Mouse (Mus musculus) left cerebral cortex, postnatal 4 days (tissue): ENCODE measurements around the gene Ercc2. TPM values are rescaled to one million over a fixed set of nuclear protein-coding genes. Genes with fewer than 3 reads are reported as not detected.

Experiments
- DNase-seq: peaks from one replicate; pipeline ENCODE4 v3.0.0-alpha.2; 2022
- intact Hi-C: fragments of 180-260 bp; cut with DNase I; formaldehyde crosslinking; loops from one replicate; pipeline ENCODE4 v1.15.1; 2025
- total RNA-seq, 2 experiments: library from RNA; stranded (reverse); gene quantifications; 2 replicates each; pipeline ENCODE4 v1.2.3; 2021

Gene Ercc2
- 10 to 100 TPM; 46.1 to 62.8 TPM for total RNA-seq

GRCm38 (mm10) chr7:19381377-19382165 lies at the start of gene Ercc2:
TSS of gene Ercc2 (plus strand) at chr7:19382010.
- intact Hi-C loops = no loop called here
- peak; percentile 99 for DNase-seq

GRCm38 (mm10) chr7:19332709-19333352 lies 49.0 kb upstream of the Ercc2 start:
- DNase-seq = peak; percentile 51
- intact Hi-C loops = no loop called here

- intact Hi-C loops = no loop called here
- no peak for DNase-seq
Measured at GRCm38 (mm10) chr7:19335583-19335982, 46.2 kb upstream of the Ercc2 start.

- intact Hi-C loops = no loop called here
- DNase-seq = no peak
Measured at GRCm38 (mm10) chr7:19337122-19337521, 44.7 kb upstream of the Ercc2 start.

- intact Hi-C loops = no loop called here
- DNase-seq = no peak
Measured at GRCm38 (mm10) chr7:19338060-19338459, 43.8 kb upstream of the Ercc2 start.

GRCm38 (mm10) chr7:19338596-19338995 lies 43.2 kb upstream of the Ercc2 start:
- intact Hi-C loops = no loop called here
- DNase-seq = no peak

GRCm38 (mm10) chr7:19341250-19341649 lies 40.6 kb upstream of the Ercc2 start:
- intact Hi-C loops = no loop called here
- DNase-seq = no peak

- intact Hi-C loops = loop anchor here (2.0 kb wide), 1 partner anchor 41 kb away; no protein-coding TSS in a partner anchor
- DNase-seq = no peak
Measured at GRCm38 (mm10) chr7:19341761-19342409, 39.9 kb upstream of the Ercc2 start.

- peak; percentile 86 for DNase-seq
- intact Hi-C loops = loop anchor here (2.0 kb wide), 1 partner anchor 42 kb away; no protein-coding TSS in a partner anchor
Measured at GRCm38 (mm10) chr7:19342481-19343027, 39.3 kb upstream of the Ercc2 start.

- peak; percentile 69 for DNase-seq
- intact Hi-C loops = loop anchor here (2.0 kb wide), 1 partner anchor 43 kb away; no protein-coding TSS in a partner anchor
Measured at GRCm38 (mm10) chr7:19343210-19343808, 38.5 kb upstream of the Ercc2 start.

GRCm38 (mm10) chr7:19344237-19344847 lies 37.5 kb upstream of the Ercc2 start, which contains the start of gene Ercc1:
TSS of gene Ercc1 (plus strand) at chr7:19344778.
- intact Hi-C loops = no loop called here
- no peak for DNase-seq

GRCm38 (mm10) chr7:19344938-19345471 lies 36.8 kb upstream of the Ercc2 start:
- intact Hi-C loops = no loop called here
- peak; percentile 97 for DNase-seq

GRCm38 (mm10) chr7:19349188-19349915 lies 32.5 kb upstream of the Ercc2 start:
- intact Hi-C loops = no loop called here
- DNase-seq = no peak

- intact Hi-C loops = no loop called here
- no peak for DNase-seq
Measured at GRCm38 (mm10) chr7:19350221-19350620, 31.6 kb upstream of the Ercc2 start.

GRCm38 (mm10) chr7:19354991-19355390 lies 26.8 kb upstream of the Ercc2 start:
- no peak for DNase-seq
- intact Hi-C loops = no loop called here

- no peak for DNase-seq
- intact Hi-C loops = no loop called here
Measured at GRCm38 (mm10) chr7:19356311-19356710, 25.5 kb upstream of the Ercc2 start.

GRCm38 (mm10) chr7:19357381-19358375 lies 24.1 kb upstream of the Ercc2 start:
- DNase-seq = no peak
- intact Hi-C loops = no loop called here

GRCm38 (mm10) chr7:19358634-19359033 lies 23.2 kb upstream of the Ercc2 start:
- intact Hi-C loops = no loop called here
- DNase-seq = no peak
